Mouse (Mus musculus): Measurements from ENCODE around the gene Tssk6. TPM values are rescaled to one million over a fixed set of nuclear protein-coding genes. Genes with fewer than 3 reads are reported as not detected.

Tssk6 gene
- total and polyA plus RNA-seq, 2 experiments from 2014 or later = 0.95 to 4.1 TPM

DNA sequence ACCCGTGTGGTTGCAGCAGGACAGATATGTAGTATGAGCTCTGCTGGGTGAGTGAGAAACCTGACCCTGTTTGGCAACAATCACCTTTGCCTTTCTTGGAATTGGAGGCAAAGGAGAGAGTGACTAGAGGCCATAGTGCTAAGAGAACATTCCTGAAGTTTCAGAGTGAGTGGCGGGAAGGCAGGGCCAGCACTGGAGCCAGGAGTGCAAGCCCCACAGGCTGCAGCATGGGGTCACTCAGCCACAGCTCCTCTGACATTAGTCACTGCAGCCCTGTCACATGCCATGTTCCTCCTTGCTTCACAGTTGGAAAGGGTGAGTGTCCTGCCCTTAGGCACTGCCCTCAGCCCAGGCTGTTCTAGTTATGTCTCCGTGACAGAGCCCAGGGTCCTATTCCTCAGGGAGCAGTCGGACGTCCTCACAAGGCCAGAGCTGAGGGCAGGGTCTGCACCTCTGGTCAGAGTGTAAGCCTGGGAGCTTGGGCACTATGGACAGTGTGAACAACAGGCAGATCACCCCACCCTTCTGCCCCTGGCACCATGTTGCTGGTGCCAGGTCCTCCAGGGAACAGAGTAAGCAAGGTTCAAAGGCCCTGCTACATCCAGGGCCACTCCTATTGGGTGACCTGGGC, 34.2 kb upstream of the Tssk6 start:
- no peaks in the 10 kb centered on the region for H3K9me3 ChIP-seq (ENCODE audit: low read length)
- H3K36me3 ChIP-seq (ENCODE audit: insufficient read depth) = peaks cover 9% of the 10 kb centered on the region
- no peaks in the 10 kb centered on the region for H3K4me1 ChIP-seq (ENCODE audit: insufficient read depth)
- TF ChIP-seq CTCF (IDR thresholded peaks at IDR 0.05; ENCODE audit: low read depth) = no peak
- ATAC-seq = no peak
- 87% methylated on average over 5 of the region's 5 CpGs for WGBS
- H3K9ac ChIP-seq = no peak overlapping the region
- H3K4me3 ChIP-seq (ENCODE audit: low read depth, low read length) = no peak overlapping the region
- DNase-seq = no peak
- H3K27ac ChIP-seq (ENCODE audit: low read depth, low read length) = no peak overlapping the region
- H3K27me3 ChIP-seq (ENCODE audit: insufficient read depth, low read length) = no peaks in the 10 kb centered on the region
- H3K4me2 ChIP-seq (ENCODE audit: low read depth) = no peak overlapping the region

DNA sequence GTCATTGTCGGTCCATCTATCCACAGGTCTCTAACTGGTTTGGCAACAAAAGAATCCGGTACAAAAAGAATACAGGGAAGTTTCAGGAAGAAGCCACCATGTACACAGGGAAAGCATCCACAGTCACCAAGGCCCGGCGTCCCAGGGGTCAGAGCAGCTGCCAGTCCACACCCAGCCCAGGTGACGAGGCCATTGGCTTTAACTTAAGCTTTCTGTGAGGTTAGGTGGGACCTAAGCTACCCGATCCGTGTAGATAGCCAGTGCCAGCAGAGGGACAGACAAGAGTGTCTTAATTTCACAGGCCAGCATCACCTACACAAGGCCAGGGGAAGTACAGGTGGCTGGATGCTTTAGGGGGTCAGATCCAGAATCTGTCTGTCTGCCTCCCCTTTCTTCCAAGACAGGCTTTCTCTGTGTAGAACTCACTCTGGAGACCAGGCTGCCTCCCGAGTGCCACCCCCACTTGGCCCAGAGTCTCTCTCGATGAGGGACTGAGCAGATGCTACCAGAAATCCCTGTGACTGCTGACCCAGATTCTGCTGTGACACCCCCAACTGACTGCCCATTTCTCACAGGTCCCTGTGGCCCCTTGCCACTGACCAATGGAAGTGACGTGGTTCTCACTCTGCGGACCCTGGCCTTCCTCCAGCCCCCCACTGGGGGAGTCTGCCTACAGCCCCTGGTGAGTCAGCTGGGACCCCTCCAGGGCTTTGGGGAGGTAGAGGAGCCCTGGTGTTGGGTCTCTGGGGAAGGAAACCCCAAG, 31.8 kb upstream of the Tssk6 start:
- no peaks in the 10 kb centered on the region for H3K27me3 ChIP-seq (ENCODE audit: insufficient read depth, low read length)
- H3K27ac ChIP-seq (ENCODE audit: low read depth, low read length) = no peak overlapping the region
- DNase-seq (no peak), ATAC-seq (no peak)
- H3K9me3 ChIP-seq (ENCODE audit: low read length) = no peaks in the 10 kb centered on the region
- no peaks in the 10 kb centered on the region for H3K4me1 ChIP-seq (ENCODE audit: insufficient read depth)
- peaks cover 3% of the 10 kb centered on the region; the same call in 1 of the 2 replicates for H3K36me3 ChIP-seq (ENCODE audit: insufficient read depth)
- H3K4me3 ChIP-seq (ENCODE audit: low read depth, low read length) = no peak overlapping the region
- TF ChIP-seq CTCF (IDR thresholded peaks at IDR 0.05; ENCODE audit: low read depth) = no peak
- H3K4me2 ChIP-seq (ENCODE audit: low read depth) = no peak overlapping the region
- H3K9ac ChIP-seq = no peak overlapping the region
- 84% methylated on average over 11 of the region's 11 CpGs for WGBS

DNA sequence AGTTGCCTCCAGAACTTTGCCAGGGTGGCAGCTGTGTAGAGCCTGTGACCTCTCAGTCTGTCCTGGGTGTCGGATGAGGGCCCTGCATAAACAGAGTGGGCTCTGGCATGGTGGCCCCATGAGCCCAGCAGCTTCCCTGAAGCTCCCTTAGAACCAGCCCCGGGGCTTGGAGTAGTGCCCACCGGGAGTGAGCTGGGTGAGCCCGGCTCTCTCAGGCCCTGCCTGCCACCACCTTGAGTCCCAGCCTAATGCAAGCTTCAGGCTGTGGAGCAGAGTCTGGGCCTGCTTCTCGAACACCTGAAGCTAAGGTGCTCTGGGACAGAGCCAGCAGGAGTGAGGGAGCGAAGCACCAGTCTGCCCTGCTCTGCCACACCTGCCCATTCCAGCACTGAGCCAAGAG, 31.1 kb upstream of the Tssk6 start:
- H3K27ac ChIP-seq (ENCODE audit: low read depth, low read length) = no peak overlapping the region
- 92% methylated on average over 6 of the region's 6 CpGs for WGBS
- peaks cover 3% of the 10 kb centered on the region; the same call in 1 of the 2 replicates for H3K36me3 ChIP-seq (ENCODE audit: insufficient read depth)
- DNase-seq = no peak
- H3K4me2 ChIP-seq (ENCODE audit: low read depth) = no peak overlapping the region
- no peak for ATAC-seq
- no peaks in the 10 kb centered on the region for H3K4me1 ChIP-seq (ENCODE audit: insufficient read depth)
- no peaks in the 10 kb centered on the region for H3K9me3 ChIP-seq (ENCODE audit: low read length)
- no peak overlapping the region for H3K9ac ChIP-seq
- H3K27me3 ChIP-seq (ENCODE audit: insufficient read depth, low read length) = no peaks in the 10 kb centered on the region
- no peak overlapping the region for H3K4me3 ChIP-seq (ENCODE audit: low read depth, low read length)
- no peak for TF ChIP-seq CTCF (IDR thresholded peaks at IDR 0.05; ENCODE audit: low read depth)

DNA sequence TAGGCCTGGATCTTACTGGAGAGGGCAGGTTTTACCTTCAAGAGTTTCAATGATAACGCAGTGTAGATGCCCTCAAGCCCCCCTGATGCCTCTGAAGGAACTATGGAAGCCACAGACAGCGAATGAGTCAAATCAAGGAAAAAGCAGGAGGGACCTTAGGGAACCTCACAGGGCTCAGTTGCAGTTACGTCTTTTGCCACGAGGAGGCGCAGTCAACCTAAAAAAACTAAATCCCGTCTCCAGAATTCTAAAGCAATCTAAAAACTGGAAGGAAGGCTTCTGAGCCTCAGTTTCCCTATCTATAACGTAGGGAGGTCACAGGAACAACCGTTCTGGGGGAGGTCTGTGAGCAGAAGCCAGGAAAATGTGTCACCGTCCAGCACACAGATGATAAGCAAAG, 27.8 kb upstream of the Tssk6 start:
- peak; percentile 17; the same call in 1 of the 2 replicates for ATAC-seq
- no peaks in the 10 kb centered on the region for H3K9me3 ChIP-seq (ENCODE audit: low read length)
- no peaks in the 10 kb centered on the region for H3K27me3 ChIP-seq (ENCODE audit: insufficient read depth, low read length)
- no peak overlapping the region for H3K9ac ChIP-seq
- 12% methylated on average over 9 of the region's 9 CpGs for WGBS
- peaks cover 3% of the 10 kb centered on the region; the same call in 1 of the 2 replicates for H3K36me3 ChIP-seq (ENCODE audit: insufficient read depth)
- H3K4me3 ChIP-seq (ENCODE audit: low read depth, low read length) = no peak overlapping the region
- TF ChIP-seq CTCF (IDR thresholded peaks at IDR 0.05; ENCODE audit: low read depth) = peak; percentile 84
- no peaks in the 10 kb centered on the region for H3K4me1 ChIP-seq (ENCODE audit: insufficient read depth)
- peak; percentile 85 for DNase-seq
- H3K4me2 ChIP-seq (ENCODE audit: low read depth) = no peak overlapping the region
- H3K27ac ChIP-seq (ENCODE audit: low read depth, low read length) = no peak overlapping the region

DNA sequence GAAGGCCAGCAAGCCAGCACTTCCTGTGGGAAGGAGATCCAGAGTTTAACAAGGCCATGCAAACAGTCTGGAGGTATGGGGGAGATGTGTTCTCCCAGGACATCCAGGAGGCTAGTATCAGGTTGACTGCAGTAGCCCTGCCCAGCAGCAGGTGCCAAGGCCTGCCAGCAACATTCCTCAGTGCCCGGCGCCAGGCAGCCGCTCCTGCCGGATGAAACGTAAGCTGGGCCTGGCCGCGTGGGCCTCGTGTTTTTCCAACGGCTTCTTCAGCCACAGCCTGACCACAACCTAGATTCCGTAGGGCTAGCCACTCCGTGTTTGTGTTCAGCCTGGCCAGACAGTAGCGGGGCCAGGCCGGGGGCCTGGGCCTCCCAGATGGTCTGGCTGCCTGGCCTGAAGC, 27.3 kb upstream of the Tssk6 start:
- ATAC-seq (no peak), DNase-seq (no peak)
- Histone ChIP-seq H3K27ac (ENCODE audit: low read depth, low read length) (no peak overlapping the region), H3K4me3 (ENCODE audit: low read depth, low read length) (no peak overlapping the region), H3K36me3 (ENCODE audit: insufficient read depth) (peaks cover 3% of the 10 kb centered on the region; the same call in 1 of the 2 replicates), H3K4me1 (ENCODE audit: insufficient read depth) (no peaks in the 10 kb centered on the region), H3K27me3 (ENCODE audit: insufficient read depth, low read length) (no peaks in the 10 kb centered on the region), H3K9ac (no peak overlapping the region), H3K9me3 (ENCODE audit: low read length) (no peaks in the 10 kb centered on the region), H3K4me2 (ENCODE audit: low read depth) (no peak overlapping the region)
- WGBS = 83% methylated on average over 13 of the region's 13 CpGs
- TF ChIP-seq CTCF (IDR thresholded peaks at IDR 0.05; ENCODE audit: low read depth) = no peak

- DNase-seq (no peak), ATAC-seq (no peak)
- Histone ChIP-seq H3K9ac (no peak overlapping the region), H3K27ac (ENCODE audit: low read depth, low read length) (no peak overlapping the region), H3K4me1 (ENCODE audit: insufficient read depth) (0 out of 2 replicates have a peak, but pooled peaks cover 6% of the 10 kb centered on the region), H3K4me2 (ENCODE audit: low read depth) (no peak overlapping the region), H3K4me3 (ENCODE audit: low read depth, low read length) (no peak overlapping the region), H3K9me3 (ENCODE audit: low read length) (no peaks in the 10 kb centered on the region), H3K27me3 (ENCODE audit: insufficient read depth, low read length) (peaks cover 8% of the 10 kb centered on the region), H3K36me3 (ENCODE audit: insufficient read depth) (peaks cover 3% of the 10 kb centered on the region; the same call in 1 of the 2 replicates)
- 49% methylated on average over 10 of the region's 10 CpGs for WGBS
- no peak for TF ChIP-seq CTCF (IDR thresholded peaks at IDR 0.05; ENCODE audit: low read depth)
These were observed 25.9 kb upstream of the Tssk6 start for GRCm38 (mm10) chr8:69876097-69876496.

GRCm38 (mm10) chr8:69876967-69877366, 25.0 kb upstream of the Tssk6 start:
- H3K4me1 ChIP-seq (ENCODE audit: insufficient read depth) = 0 out of 2 replicates have a peak, but pooled peaks cover 6% of the 10 kb centered on the region
- no peak for DNase-seq
- no peak for TF ChIP-seq CTCF (IDR thresholded peaks at IDR 0.05; ENCODE audit: low read depth)
- H3K27ac ChIP-seq (ENCODE audit: low read depth, low read length) = no peak overlapping the region
- peaks cover 13% of the 10 kb centered on the region for H3K27me3 ChIP-seq (ENCODE audit: insufficient read depth, low read length)
- H3K4me3 ChIP-seq (ENCODE audit: low read depth, low read length) = no peak overlapping the region
- H3K4me2 ChIP-seq (ENCODE audit: low read depth) = no peak overlapping the region
- peaks cover 3% of the 10 kb centered on the region; the same call in 1 of the 2 replicates for H3K36me3 ChIP-seq (ENCODE audit: insufficient read depth)
- ATAC-seq = no peak
- H3K9me3 ChIP-seq (ENCODE audit: low read length) = no peaks in the 10 kb centered on the region
- WGBS = 79% methylated on average over 10 of the region's 10 CpGs
- H3K9ac ChIP-seq = no peak overlapping the region
